Comparison of ENCODE assay signal across 12 mouse cellular contexts in the genomic region with DNA sequence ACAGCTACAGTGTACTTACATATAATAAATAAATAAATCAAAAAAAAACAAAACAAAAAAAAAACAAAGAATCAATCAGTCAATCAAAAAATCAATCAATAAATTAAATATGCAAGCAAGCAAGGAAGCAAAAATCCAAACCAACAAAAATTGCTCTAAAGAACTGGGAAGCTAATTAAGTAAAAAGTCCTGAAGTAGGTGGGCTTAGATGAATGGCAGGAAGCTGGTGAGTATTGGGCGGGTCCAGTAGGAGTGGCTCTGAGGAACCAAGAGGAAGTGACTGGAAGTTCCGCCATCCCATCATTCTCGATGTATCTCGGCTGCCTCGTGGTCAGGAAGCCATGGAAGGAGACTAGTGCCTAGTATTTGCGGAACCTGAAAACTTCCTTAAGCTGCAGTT. TPM values are rescaled to one million over a fixed set of nuclear protein-coding genes. Genes with fewer than 3 reads are reported as not detected.
"Had no signal": no experiment of that assay in that cellular context is flagged by ENCODE, and none has a peak within 500 bp of the region (broad histone marks: within the 10 kb centered on the region; RNA-seq: fewer than 3 reads in every experiment).

A gene (plus strand): TSS at position 301 of the 400 bp plus-strand sequence.

RNA-seq across cellular contexts. Expression of the gene that starts here (rescaled TPM):
- total RNA-seq: neutrophil, adult 5-6 weeks had no signal
- polyA plus RNA-seq: neural tube, embryonic 13.5 days; neural tube, embryonic 14.5 days; neural tube, embryonic 15.5 days; small intestine, adult 2 months; spleen, adult 2 months; stomach, embryonic 15.5 days; stomach, embryonic 16.5 days; stomach, postnatal 0 days; thymus, adult 2 months; thymus, postnatal 0 days; urinary bladder, adult 2 months had no signal
